Mouse (Mus musculus): Measurements from ENCODE around the gene Vmn1r79. TPM values are rescaled to one million over a fixed set of nuclear protein-coding genes. Genes with fewer than 3 reads are reported as not detected.
"Not testable (repeated sequence)": the region's sequence is repeated elsewhere in the genome, so short reads cannot be mapped to it uniquely, and the experiment has no call there.

Vmn1r79 gene
- total RNA-seq (2015; ENCODE audit: low replicate concordance) (not detected in 2 replicates), total RNA-seq (2017; ENCODE audit: low replicate concordance) (not detected in 2 replicates)

- not testable (repeated sequence) for ATAC-seq (replicated peaks; ENCODE audit: low FRiP score, poor library complexity, severe bottlenecking)
These were observed at the start of gene Vmn1r79 for GRCm38 (mm10) chr7:12170979-12171378. Vmn1r79 (plus strand) TSS chr7:12171279.

- no peak for ATAC-seq (replicated peaks; ENCODE audit: low FRiP score, poor library complexity, severe bottlenecking)
These were observed 21.1 kb upstream of the Vmn1r79 start, which contains the start of gene Vmn1r78 for GRCm38 (mm10) chr7:12149957-12150356. Vmn1r78 (plus strand) TSS chr7:12150257.

GRCm38 (mm10) chr7:12156463-12156862 lies 14.6 kb upstream of the Vmn1r79 start:
- ATAC-seq (replicated peaks; ENCODE audit: low FRiP score, poor library complexity, severe bottlenecking): not testable (repeated sequence)

- not testable (repeated sequence) for ATAC-seq (replicated peaks; ENCODE audit: low FRiP score, poor library complexity, severe bottlenecking)
These were observed 1.8 kb downstream of the Vmn1r79 start for GRCm38 (mm10) chr7:12172926-12173325.

- ATAC-seq (replicated peaks; ENCODE audit: low FRiP score, poor library complexity, severe bottlenecking): no peak
These were observed 17.9 kb downstream of the Vmn1r79 start, which contains the start of gene Vmn1r80 for GRCm38 (mm10) chr7:12188986-12189385. Vmn1r80 (plus strand) TSS chr7:12189286.

- ATAC-seq (replicated peaks; ENCODE audit: low FRiP score, poor library complexity, severe bottlenecking): no peak
These were observed 33.1 kb downstream of the Vmn1r79 start for GRCm38 (mm10) chr7:12204141-12204540.

Other genes with a start within 250 kb of the Vmn1r79 start
- not detected in 2 replicates for gene Vmn1r76, start 233.1 kb upstream of the Vmn1r79 start, total RNA-seq (2015; ENCODE audit: low replicate concordance)
- gene Vmn1r76, start 233.1 kb upstream of the Vmn1r79 start, total RNA-seq (2017; ENCODE audit: low replicate concordance): not detected in 2 replicates
- gene Vmn1r77, start 134.5 kb upstream of the Vmn1r79 start, total RNA-seq (2015; ENCODE audit: low replicate concordance): not detected in 2 replicates
- gene Vmn1r77, start 134.5 kb upstream of the Vmn1r79 start, total RNA-seq (2017; ENCODE audit: low replicate concordance): not detected in 2 replicates
- gene Vmn1r78, start 21.0 kb upstream of the Vmn1r79 start, total RNA-seq (2015; ENCODE audit: low replicate concordance): not detected in 2 replicates
- gene Vmn1r78, start 21.0 kb upstream of the Vmn1r79 start, total RNA-seq (2017; ENCODE audit: low replicate concordance): not detected in 2 replicates
- not detected in 2 replicates for gene Vmn1r80, start 18.0 kb downstream of the Vmn1r79 start, total RNA-seq (2015; ENCODE audit: low replicate concordance)
- gene Vmn1r80, start 18.0 kb downstream of the Vmn1r79 start, total RNA-seq (2017; ENCODE audit: low replicate concordance): not detected in 2 replicates
- not detected in 2 replicates for gene Vmn1r81, start 97.0 kb downstream of the Vmn1r79 start, total RNA-seq (2015; ENCODE audit: low replicate concordance)
- gene Vmn1r81, start 97.0 kb downstream of the Vmn1r79 start, total RNA-seq (2017; ENCODE audit: low replicate concordance): not detected in 2 replicates
- gene Vmn1r82, start 129.2 kb downstream of the Vmn1r79 start, total RNA-seq (2015; ENCODE audit: low replicate concordance): not detected in 2 replicates
- gene Vmn1r82, start 129.2 kb downstream of the Vmn1r79 start, total RNA-seq (2017; ENCODE audit: low replicate concordance): not detected in 2 replicates
- gene Vmn1r83, start 158.2 kb downstream of the Vmn1r79 start, total RNA-seq (2015; ENCODE audit: low replicate concordance): not detected in 2 replicates
- gene Vmn1r83, start 158.2 kb downstream of the Vmn1r79 start, total RNA-seq (2017; ENCODE audit: low replicate concordance): not detected in 2 replicates
- gene Vmn1r84, start 198.0 kb downstream of the Vmn1r79 start, total RNA-seq (2015; ENCODE audit: low replicate concordance): not detected in 2 replicates
- not detected in 2 replicates for gene Vmn1r84, start 198.0 kb downstream of the Vmn1r79 start, total RNA-seq (2017; ENCODE audit: low replicate concordance)